Mouse (Mus musculus) heart, adult 2 months (tissue): ENCODE results near the gene Btbd9.

ENCODE experiments used
- CTCF ChIP-seq: fragments of 200-600 bp; IDR thresholded peaks from 2 replicates; pipeline ENCODE4 v1.8.1; 2022; ENCODE audit warnings: antibody characterized with exemption, mild to moderate bottlenecking, moderate library complexity
- POLR2A ChIP-seq: fragments of 200-500 bp; IDR thresholded peaks from 2 replicates; pipeline ENCODE4 v1.6.1; 2011; ENCODE audit warnings: mild to moderate bottlenecking, low read depth, low read length, control low read depth; ENCODE audit not compliant: insufficient read depth

DNA sequence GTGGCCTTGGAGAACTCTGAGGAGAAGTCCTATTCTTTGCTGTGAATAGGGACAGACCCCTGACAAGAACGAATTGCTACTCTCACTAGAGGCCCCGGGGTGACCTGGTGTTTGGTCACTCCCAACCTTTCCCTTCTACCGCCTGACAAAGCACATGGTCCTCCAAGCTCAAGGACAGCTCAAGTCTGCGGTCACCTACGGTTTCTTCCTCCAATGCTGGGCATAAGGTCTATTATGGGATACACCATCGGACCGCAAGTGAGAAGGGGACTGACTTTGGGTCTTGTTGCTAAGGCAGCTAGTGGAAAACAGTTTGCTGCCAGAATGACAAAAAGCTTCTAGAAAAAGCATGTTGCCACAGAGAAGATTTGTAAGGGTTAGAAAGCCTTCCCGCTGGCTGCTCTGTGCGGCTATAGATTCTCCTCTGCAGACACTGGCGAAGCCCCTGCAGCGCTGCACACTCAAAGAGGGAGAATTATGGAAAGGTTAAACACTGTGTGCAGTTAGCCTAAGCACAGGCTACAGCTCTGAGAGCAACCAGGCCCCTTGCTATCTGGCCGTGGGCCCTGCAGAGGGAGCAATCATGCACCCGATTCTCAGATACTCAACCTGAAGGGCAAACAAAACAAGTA lies 235.7 kb downstream of the Btbd9 start:
- no peak for TF ChIP-seq CTCF
- no peak for TF ChIP-seq POLR2A
